Mouse (Mus musculus) CD8-positive naive resting alpha-beta T cell, adult 57 days (primary cell): ENCODE results near the gene Col5a3. TPM values are rescaled to one million over a fixed set of nuclear protein-coding genes. Genes with fewer than 3 reads are reported as not detected.

Experiments
- total RNA-seq: library from RNA; stranded (reverse); gene quantifications from one replicate; pipeline ENCODE4 v1.2.4, GENCODE M21; 2023

The Col5a3 gene
- 0.15 TPM for total RNA-seq

GRCm38 (mm10) chr9:20814521-20815272 lies at the start of gene Col5a3:
Col5a3 (minus strand) TSS chr9:20815067.

GRCm38 (mm10) chr9:20818236-20818635 lies 3.4 kb upstream of the Col5a3 start, which contains the start of gene Rdh8:
Rdh8 (plus strand) TSS chr9:20818503.

DNA sequence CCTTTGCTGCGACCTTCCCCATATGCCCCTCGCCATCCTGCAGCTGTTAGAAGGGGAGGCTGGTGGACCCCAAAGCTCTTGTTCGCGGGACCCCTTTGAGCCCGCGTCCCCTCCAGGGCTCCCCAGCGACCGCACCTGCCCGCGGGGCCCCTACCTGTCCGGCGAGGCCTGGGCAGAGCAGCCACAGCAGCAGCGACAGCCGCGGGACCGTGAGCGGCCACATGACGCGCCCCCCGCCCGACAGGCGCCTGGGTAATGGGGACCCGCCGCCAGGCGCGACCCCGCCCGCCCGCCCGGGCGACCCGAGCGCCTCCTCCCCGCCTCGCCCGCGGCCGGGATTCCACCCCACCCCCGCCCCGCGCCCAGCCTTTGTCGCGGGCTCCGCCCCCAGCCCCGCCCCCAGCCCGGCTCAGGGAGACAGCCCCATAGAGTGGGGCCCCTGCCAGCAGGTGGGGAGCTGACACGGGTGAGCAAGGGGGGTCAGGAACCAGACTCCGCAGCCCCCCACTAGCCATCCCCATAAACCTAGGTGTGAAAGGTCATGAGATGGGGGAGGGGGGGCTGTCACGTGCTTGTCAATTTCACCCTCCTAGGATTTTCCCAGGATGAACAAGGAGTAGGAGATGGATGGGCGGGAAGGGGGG lies 68.7 kb downstream of the Col5a3 start, which contains the start of gene Olfm2:
TSS of gene Olfm2 (minus strand) at position 333 of the 644 bp plus-strand sequence.

Other genes starting within 250 kb of the Col5a3 start
- 6.9 TPM for gene Zfp846, start 233.8 kb downstream of the Col5a3 start, total RNA-seq
- 288 TPM for gene Ubl5, start 172.2 kb downstream of the Col5a3 start, total RNA-seq
- 93.1 TPM for gene Fbxl12, start 170.3 kb downstream of the Col5a3 start, total RNA-seq
- 19.6 TPM for gene Pin1, start 163.0 kb downstream of the Col5a3 start, total RNA-seq
- not detected for gene Olfm2, start 68.7 kb downstream of the Col5a3 start, total RNA-seq
- not detected for gene Rdh8, start 3.4 kb upstream of the Col5a3 start, total RNA-seq
- gene A230050P20Rik, start 53.6 kb upstream of the Col5a3 start, total RNA-seq: 72.1 TPM
- gene Angptl6, start 64.7 kb upstream of the Col5a3 start, total RNA-seq: 2.3 TPM
- 90.6 TPM for gene Ppan, start 73.1 kb upstream of the Col5a3 start, total RNA-seq
- 177 TPM for gene Eif3g, start 83.6 kb upstream of the Col5a3 start, total RNA-seq
- gene Dnmt1, start 144.8 kb upstream of the Col5a3 start, total RNA-seq: 90.9 TPM
- 2.6 TPM for gene S1pr2, start 161.7 kb upstream of the Col5a3 start, total RNA-seq
- 41.4 TPM for gene Mrpl4, start 187.7 kb upstream of the Col5a3 start, total RNA-seq
- 44.3 TPM for gene Icam1, start 200.9 kb upstream of the Col5a3 start, total RNA-seq
- 0.92 TPM for gene Icam4, start 214.3 kb upstream of the Col5a3 start, total RNA-seq
- gene Icam5, start 217.0 kb upstream of the Col5a3 start, total RNA-seq: 0.21 TPM